Mouse (Mus musculus): ENCODE data around the gene Trim8. TPM values are rescaled to one million over a fixed set of nuclear protein-coding genes. Genes with fewer than 3 reads are reported as not detected.

Trim8 gene
- total and polyA plus RNA-seq, 3 experiments = 4.4 to 24.9 (median 12.0) TPM

- DNase-seq (ENCODE audit: extremely low read depth) = no peak
- Histone ChIP-seq H3K4me3 (replicated peaks in 1 of 3; ENCODE audit: low read depth in 2 of 3, low read length in 2 of 3, poor library complexity in 1 of 3) (no peak overlapping the region), H3K4me2 (ENCODE audit: insufficient read depth, low read depth, poor library complexity, severe bottlenecking) (no peak overlapping the region), H3K27ac (ENCODE audit: insufficient read depth, low read depth) (no peak overlapping the region), H3K9ac (ENCODE audit: insufficient read depth, low read depth) (no peak overlapping the region), H3K4me1 (ENCODE audit: control insufficient read depth in 1 of 2, insufficient read depth in 2 of 2) (peaks cover 6 to 57% of the 10 kb centered on the region in 2 experiments), H3K79me2 (replicated peaks; ENCODE audit: control insufficient read depth, extremely low read depth, insufficient read depth, poor library complexity, severe bottlenecking) (no peaks in the 10 kb centered on the region), H3K36me3 (replicated peaks in 1 of 2; ENCODE audit: control insufficient read depth in 1 of 2, insufficient read depth in 1 of 2, low read length in 1 of 2) (peaks cover 0 to 13% of the 10 kb centered on the region in 2 experiments), H3K27me3 (replicated peaks) (no peaks in the 10 kb centered on the region), H3K9me3 (replicated peaks; ENCODE audit: low read length) (no peaks in the 10 kb centered on the region)
- in situ Hi-C loops (cut with MboI; ENCODE audit: low pct_ligation_motif_present, low pct_unique_long_range_greater_than_20kb, low sequenced_read_pairs) (no loop called here), dilution Hi-C loops (cut with MboI; ENCODE audit: extremely low pct_ligation_motif_present, extremely low pct_unique_long_range_greater_than_20kb, low sequenced_read_pairs) (no loop called here)
- no peak for TF ChIP-seq SMC3 (IDR thresholded peaks at IDR 0.05; ENCODE audit: low read depth, low read length)
- no peak for TF ChIP-seq MAX (IDR thresholded peaks at IDR 0.05; ENCODE audit: low read length)
- no peak for TF ChIP-seq POLR2AphosphoS2 (IDR thresholded peaks at IDR 0.05; ENCODE audit: low read depth, low read length)
- TF ChIP-seq TCF12 (IDR thresholded peaks at IDR 0.05; ENCODE audit: low read depth, low read length) = no peak
- no peak for TF ChIP-seq USF2 (conservative IDR thresholded peaks at IDR 0.05; ENCODE audit: low read depth, low read length)
- TF ChIP-seq ELF1 (IDR thresholded peaks at IDR 0.05; ENCODE audit: low read depth, low read length) = no peak
- TF ChIP-seq MYC (IDR thresholded peaks at IDR 0.05; ENCODE audit: low read depth, low read length) = no peak
- no peak for TF ChIP-seq RAD21 (IDR thresholded peaks at IDR 0.05; ENCODE audit: low read depth, low read length)
- TF ChIP-seq GABPA (IDR thresholded peaks at IDR 0.05; ENCODE audit: insufficient replicate concordance, low read depth, low read length) = no peak
Measured at GRCm38 (mm10) chr19:46534542-46535098, 33.1 kb downstream of the Trim8 start.

- no peak overlapping the region for H3K4me2 ChIP-seq (ENCODE audit: insufficient read depth, low read depth, poor library complexity, severe bottlenecking)
- in situ Hi-C loops (cut with MboI; ENCODE audit: low pct_ligation_motif_present, low pct_unique_long_range_greater_than_20kb, low sequenced_read_pairs) (no loop called here), dilution Hi-C loops (cut with MboI; ENCODE audit: extremely low pct_ligation_motif_present, extremely low pct_unique_long_range_greater_than_20kb, low sequenced_read_pairs) (no loop called here)
- peaks cover 0 to 32% of the 10 kb centered on the region in 2 experiments for H3K36me3 ChIP-seq (replicated peaks in 1 of 2; ENCODE audit: control insufficient read depth in 1 of 2, insufficient read depth in 1 of 2, low read length in 1 of 2)
- peaks cover under 1 to 30% of the 10 kb centered on the region in 2 experiments; a peak in 2 of 4 replicates for H3K4me1 ChIP-seq (ENCODE audit: control insufficient read depth in 1 of 2, insufficient read depth in 2 of 2)
- H3K4me3 ChIP-seq (replicated peaks in 1 of 3; ENCODE audit: low read depth in 2 of 3, low read length in 2 of 3, poor library complexity in 1 of 3) = no peak overlapping the region
- no peaks in the 10 kb centered on the region for H3K27me3 ChIP-seq (replicated peaks)
- no peak for DNase-seq (ENCODE audit: extremely low read depth)
- no peaks in the 10 kb centered on the region for H3K79me2 ChIP-seq (replicated peaks; ENCODE audit: control insufficient read depth, extremely low read depth, insufficient read depth, poor library complexity, severe bottlenecking)
- H3K27ac ChIP-seq (ENCODE audit: insufficient read depth, low read depth) = no peak overlapping the region
- TF ChIP-seq CTCF (conservative IDR thresholded peaks at IDR 0.05 in 1 of 2, IDR thresholded peaks at IDR 0.05 in 1 of 2; ENCODE audit: low read depth in 2 of 2, low read length in 2 of 2) (no peak), JUN (IDR thresholded peaks at IDR 0.05; ENCODE audit: insufficient read depth, low read depth, low read length) (no peak), ZKSCAN1 (IDR thresholded peaks at IDR 0.05; ENCODE audit: borderline replicate concordance, low read depth, low read length) (no peak), ETS1 (conservative IDR thresholded peaks at IDR 0.05; ENCODE audit: low read depth, low read length) (no peak), UBTF (IDR thresholded peaks at IDR 0.05; ENCODE audit: low read depth, low read length) (no peak), MAX (IDR thresholded peaks at IDR 0.05; ENCODE audit: low read length) (no peak), MYC (IDR thresholded peaks at IDR 0.05; ENCODE audit: low read depth, low read length) (no peak), USF2 (conservative IDR thresholded peaks at IDR 0.05; ENCODE audit: low read depth, low read length) (no peak), IRF4 (IDR thresholded peaks at IDR 0.05; ENCODE audit: low read depth, low read length) (no peak), EP300 (IDR thresholded peaks at IDR 0.05; ENCODE audit: low read length) (no peak), NELFE (IDR thresholded peaks at IDR 0.05; ENCODE audit: low read depth, low read length) (no peak), ZC3H11A (IDR thresholded peaks at IDR 0.05; ENCODE audit: low read depth, low read length) (no peak), POLR2AphosphoS2 (IDR thresholded peaks at IDR 0.05; ENCODE audit: low read depth, low read length) (no peak)
- no peak overlapping the region for H3K9ac ChIP-seq (ENCODE audit: insufficient read depth, low read depth)
- peaks cover 3% of the 10 kb centered on the region for H3K9me3 ChIP-seq (replicated peaks; ENCODE audit: low read length)
Measured at GRCm38 (mm10) chr19:46537357-46537756, 35.9 kb downstream of the Trim8 start.
